Mouse (Mus musculus) embryo, embryonic 10 days (tissue): ENCODE measurements at regions not wholly inside any gene's neighbourhood (a gene's known extent, or its start where the extent isn't known, plus 50 kb on each side); places are given as distances from the start of the nearest gene placed in this dataset.

Experiments
- DNase-seq: peaks from one replicate; pipeline ENCODE4 v3.0.0-alpha.2; 2015; ENCODE audit warnings: low spot score

DNA sequence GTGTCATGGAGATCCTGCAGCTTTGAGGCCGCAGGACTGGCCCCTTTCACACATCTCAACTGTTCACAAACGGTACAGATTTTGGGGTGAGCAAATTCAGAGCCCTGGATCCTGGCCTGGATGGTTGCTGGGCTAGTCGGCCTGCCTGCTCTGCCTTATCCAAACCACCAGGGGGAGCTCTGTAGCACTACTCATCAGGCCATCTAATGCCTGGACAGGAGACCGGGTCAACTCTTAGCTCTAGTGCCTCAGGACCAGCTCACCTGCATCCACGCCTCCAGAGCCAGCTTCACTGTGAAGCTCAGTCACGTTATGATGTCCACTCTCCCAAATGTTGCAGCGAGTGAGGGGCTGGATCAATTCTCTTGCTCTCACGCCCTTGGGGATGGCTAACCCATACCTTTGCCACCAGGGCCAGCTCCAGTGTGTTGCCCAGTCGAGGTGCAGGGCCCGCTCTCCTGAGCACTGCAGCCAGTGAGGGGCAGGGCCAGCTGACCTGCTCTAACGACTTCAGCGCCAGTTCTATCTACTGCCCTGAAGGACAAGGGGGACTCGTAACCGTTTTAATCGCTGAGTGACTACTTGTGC is 206.8 kb downstream of the Etnk1 start:
- peak; percentile 79 for DNase-seq

- DNase-seq, result no peak
Observed at GRCm38 (mm10) chr6:143375951-143376713, 209.1 kb downstream of the Etnk1 start.

GRCm38 (mm10) chr6:143377121-143377520 is 210.1 kb downstream of the Etnk1 start:
- DNase-seq, result no peak

- DNase-seq, result no peak
Observed at GRCm38 (mm10) chr6:143378126-143378525, 211.1 kb downstream of the Etnk1 start.

GRCm38 (mm10) chr6:143380490-143380889 is 213.5 kb downstream of the Etnk1 start:
- no peak for DNase-seq

- no peak for DNase-seq
Observed at GRCm38 (mm10) chr6:143386597-143387450, 219.8 kb downstream of the Etnk1 start.

- no peak for DNase-seq
Observed at GRCm38 (mm10) chr6:143393543-143394207, 226.7 kb downstream of the Etnk1 start.

DNA sequence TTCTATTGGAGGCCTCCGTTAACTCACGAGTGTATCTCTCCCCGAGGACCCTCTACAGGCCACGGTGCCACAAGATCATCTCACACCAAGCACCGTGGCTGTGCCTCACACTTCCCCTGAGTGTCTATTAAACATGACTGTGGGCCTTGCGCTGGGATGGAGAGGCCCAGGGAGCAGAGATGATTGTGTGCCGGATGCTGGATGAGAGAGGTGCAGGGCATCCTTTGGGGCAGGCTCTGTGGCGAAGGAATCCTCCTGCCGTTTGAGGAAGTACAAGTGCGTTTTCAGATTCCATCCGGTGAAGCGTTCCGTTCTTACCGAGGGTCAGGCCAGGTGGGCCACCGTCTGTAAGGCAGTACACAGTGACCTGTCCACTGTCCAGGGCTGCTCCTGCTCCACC is 227.4 kb downstream of the Etnk1 start:
- DNase-seq, result no peak

- no peak for DNase-seq
Observed at GRCm38 (mm10) chr6:143401436-143401835, 234.4 kb downstream of the Etnk1 start.

DNA sequence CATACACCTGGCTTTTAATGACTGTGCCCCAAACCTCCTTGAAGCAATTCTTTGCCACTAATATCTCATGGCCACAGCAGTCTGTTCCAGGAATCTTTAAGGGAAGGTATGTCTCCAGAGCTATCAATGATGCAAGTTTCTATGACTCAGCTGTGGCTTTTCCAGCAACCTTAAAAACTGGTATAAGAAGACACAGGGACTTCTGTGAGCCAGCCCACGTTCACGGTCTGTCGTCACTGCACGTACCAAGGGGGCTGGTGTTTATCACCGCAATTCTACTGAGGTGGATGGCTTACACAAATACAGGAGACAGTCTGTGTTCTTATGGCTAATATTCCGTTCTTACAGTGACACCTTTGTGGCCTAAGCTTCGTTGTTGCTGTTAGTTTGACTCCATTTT is 234.9 kb downstream of the Etnk1 start:
- no peak for DNase-seq

DNA sequence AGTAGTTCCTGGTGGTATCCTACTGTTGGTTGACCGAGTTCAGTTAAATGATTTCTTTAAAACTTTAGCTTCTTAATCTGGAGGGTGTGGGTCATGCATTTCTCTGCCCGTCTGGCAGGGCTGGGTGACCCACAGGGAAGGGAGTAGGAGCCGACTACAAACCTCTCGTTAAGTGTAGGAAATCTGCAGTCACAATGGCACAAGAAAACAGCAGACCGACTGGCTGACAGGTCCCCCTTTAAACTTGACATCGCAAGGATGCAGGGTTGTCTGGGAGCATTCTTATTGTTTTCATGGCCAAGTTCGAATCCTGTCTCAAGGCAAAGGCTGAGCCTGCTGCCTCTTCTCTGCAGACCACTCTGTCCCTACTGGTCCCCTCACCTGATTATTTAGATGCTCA is 235.7 kb downstream of the Etnk1 start:
- DNase-seq, result no peak

GRCm38 (mm10) chr6:143404521-143404920 is 237.5 kb downstream of the Etnk1 start:
- DNase-seq, result no peak

DNA sequence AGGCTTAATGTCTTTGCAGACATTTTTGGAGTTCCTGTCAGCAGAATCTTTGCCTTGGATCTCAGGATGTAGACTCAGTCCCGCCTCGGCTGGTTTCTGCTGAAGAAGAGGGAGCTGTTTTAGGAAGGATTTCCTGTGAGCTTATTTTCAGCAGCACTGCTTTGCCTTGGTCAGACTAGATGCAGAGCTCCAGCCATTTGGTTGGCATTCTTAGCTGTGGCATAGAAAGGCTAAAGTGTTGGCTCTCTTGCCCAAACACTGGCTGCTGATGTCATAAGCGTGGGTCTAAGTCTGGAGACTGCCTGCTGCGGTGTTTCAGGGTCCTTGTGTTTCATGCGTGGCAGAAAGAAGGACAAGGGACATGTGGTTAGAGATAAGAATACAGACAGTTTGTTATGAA is 245.0 kb downstream of the Etnk1 start:
- DNase-seq, result no peak

DNA sequence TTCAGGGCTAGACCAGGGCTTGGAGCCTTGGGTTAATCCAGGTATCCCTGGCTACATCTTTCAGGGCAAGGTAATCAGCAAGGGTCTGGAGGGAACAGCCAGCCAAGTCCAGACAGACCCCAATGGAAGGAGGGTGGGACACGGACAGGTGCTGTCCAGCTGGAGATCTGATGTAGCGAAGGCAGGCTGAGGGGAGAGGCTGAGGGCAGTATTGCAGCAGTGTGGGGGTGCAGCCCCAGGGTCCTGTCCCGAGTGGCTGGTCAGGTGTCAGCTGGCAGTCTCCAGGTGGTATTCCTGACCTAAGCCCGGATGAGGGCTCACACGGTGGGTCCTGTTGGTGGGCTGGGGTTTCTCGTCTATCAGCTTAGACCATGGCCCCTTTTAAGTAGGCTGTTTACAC is 245.7 kb downstream of the Etnk1 start:
- no peak for DNase-seq

DNA sequence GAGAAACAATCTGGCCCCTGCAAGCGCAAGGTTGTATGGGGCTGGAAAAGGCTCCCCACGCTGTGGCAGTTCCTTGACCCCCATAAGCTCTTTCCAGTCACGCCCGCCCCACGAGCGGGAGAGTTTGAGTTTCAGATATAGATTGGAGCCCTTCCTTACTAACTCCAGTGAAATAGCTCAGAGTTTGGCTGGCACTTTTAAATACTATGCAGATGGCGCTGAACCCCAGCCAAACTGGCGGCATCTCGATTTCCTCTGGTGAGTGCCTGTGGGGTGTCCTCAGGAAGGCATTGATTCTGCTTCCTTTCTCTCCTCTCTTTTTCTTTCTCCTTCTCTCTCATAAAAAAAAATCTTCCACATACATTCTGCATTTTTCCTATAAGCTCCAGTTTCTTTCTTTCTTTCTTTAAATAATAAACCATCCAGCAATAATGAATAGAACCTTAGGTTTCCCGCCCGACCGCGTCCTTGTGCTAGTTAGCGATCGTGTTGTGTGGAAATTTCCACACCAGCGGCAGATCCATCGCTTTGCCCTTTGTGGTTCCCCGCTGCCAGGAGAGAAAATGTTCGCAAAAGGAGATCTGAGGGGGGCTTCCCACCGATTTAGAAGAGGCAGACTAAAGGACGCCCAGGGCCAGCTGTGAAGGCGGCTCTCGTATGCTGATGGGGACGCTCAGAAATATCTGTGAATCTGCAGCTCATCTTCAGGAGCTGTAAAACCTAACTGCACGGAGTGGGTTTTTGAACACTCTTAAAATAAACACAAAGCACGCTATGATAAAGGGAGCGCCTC is 247.8 kb downstream of the Etnk1 start:
- no peak for DNase-seq

DNA sequence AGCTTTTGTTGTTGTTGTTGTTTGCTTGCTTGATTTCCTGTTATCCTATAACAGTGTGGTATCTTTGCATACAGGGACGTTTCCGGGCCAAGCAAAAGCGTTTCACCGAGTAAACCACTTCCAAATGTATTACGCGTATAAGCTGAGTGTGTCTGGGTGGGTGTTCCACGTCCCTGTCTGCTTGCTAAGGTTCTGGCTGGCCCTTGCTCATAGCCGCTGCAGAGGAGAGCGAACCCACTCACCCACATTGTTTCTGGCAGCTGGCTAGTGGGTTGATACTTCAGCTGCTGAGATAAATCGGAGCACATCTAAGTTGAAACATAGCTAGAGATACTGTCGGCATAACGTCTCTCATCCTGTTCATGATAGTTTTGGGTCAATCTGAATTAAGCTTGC is 248.4 kb downstream of the Etnk1 start:
- no peak for DNase-seq

DNA sequence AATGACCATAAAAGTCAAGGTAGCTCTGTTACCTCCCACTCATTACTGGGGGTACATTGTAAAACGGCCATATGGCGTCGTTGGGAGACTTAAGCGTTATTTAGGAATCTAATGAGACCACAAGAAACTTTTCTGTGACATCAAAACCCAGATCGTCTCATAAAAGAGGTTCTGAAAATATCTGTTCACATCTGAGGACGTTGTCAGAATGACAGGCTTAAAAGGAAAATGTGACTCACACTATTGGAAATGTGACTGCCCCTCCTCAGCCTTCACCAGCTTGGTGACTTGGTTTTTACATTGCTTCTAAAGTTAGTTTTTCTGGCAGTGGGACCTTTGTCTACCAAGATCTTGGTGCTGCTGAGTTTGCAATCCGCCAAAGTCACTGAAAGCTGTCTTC is 252.9 kb downstream of the Etnk1 start:
- no peak for DNase-seq

DNA sequence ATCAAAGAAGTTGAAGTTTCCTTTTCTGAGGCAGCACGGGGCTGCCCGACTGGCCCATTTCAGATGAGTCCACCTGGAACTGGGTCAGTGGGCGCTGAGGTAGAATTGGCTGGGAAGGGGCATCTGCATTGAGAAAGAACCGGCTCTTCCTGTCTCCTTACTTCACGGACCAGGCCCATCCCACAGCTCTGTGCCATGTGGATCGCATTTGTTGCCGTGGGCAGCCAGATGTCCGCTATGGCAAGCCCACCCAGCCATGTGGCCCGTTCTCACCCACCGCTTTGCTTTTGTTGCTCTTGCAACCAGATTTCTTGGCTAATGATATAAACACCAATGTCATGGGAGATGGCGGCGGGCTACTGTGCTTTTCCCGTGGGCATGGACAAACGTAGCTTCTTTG is 256.0 kb downstream of the Etnk1 start:
- no peak for DNase-seq

DNA sequence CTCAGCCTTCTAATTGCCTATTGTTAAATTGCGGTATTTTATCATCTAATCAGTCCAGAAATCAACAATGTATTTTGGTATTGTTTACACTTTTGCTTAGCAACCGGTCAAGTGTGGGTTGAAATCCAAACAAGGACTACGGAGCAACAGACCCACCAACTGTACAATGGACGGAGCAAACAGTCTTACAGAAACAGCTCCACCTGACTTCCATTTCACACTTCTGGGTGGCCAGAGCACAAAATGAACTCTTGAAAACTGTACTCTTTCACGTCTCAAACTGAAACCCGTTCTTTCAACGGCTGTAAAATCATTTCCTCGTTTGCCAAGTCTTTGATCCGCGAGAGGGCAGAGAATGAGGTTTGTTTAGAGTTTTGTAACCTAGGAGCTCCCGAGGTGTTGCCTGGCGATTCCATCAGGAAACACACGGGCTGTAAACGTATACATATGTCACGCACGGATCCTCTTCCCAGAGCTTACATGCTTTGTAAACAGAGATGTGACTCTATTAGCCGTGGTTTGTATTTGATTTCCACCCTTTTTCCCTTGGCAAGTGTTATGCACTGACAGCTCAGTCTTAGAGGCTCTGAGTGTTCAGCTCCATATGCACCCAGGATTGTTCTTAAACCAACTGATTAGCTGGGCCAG is 258.3 kb downstream of the Etnk1 start:
- no peak for DNase-seq

DNA sequence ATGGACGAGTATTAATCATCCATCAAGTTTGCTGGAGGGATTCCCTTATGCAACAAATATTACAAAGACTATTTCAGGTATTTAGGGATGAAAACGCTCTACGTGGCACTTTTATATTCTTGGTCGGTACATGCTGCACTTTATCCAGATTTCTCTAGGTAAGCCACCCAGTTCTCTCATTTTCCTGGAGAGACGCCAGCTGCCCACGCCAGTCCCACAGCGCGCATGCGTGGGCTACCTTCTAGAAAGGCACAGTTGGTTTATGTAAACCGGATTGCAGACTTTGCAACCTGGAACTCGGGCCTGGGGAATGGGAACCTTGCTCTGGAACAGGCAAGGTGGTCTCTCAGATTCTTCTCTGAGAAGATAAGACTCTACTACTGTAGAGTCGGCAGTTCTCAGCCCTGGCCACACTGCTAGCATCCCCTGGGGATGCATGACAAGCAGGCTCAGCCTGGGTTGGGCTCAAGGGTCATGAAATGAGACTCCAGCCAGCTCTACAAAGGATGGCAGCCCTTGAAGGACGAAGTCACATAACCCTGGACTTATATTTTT is 265.0 kb downstream of the Etnk1 start:
- DNase-seq, result no peak
